Mouse (Mus musculus): ENCODE data around the gene Tmem117.

DNA sequence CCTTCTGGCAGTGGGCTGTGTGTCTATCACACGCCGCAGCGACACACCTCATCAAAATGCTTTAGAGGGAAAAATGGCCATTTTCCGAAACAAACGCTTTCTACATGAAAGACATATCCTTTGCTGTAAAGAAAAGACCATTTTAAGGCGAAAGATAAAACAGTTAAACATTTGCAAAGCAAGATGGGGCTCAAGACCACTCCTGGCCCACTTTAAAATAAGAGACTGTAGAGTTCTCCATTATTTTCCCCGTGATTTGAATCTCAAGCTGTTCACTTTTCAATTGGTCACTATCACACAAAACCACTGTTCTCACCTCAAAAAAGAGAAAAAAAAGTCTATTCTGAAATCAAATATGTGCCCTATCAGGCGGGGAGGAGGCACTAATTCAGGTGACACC is 38.9 kb upstream of the Tmem117 start:
- peak in 1 of 2 experiments; percentile 20; a peak in 1 of 4 replicates for TF ChIP-seq EP300 (IDR thresholded peaks at IDR 0.05; ENCODE audit: low read depth in 1 of 2, low read length in 2 of 2)
- no peak for TF ChIP-seq ZC3H11A (IDR thresholded peaks at IDR 0.05; ENCODE audit: low read depth, low read length)
